Mouse (Mus musculus): ENCODE measurements at regions not wholly inside any gene's neighbourhood (a gene's known extent, or its start where the extent isn't known, plus 50 kb on each side); places are given as distances from the start of the nearest gene placed in this dataset.

DNA sequence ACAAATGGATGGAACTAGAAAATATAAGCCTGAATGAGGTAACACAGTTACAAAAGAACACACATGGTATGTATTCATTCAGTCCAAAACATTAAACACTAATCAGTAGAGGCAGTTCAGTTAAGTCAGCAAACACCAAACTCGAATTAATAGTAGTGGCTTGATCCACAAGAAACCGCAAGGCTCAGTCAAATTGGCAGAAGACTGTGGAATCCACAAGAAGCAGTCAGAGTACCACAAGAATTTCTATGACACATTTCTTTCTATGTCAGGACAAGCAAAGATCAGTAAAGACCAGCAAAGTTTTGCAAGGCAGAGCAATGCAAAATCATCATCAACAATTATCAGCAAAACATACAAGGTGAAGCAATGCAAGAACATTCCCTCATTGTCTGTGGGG, 1373.9 kb upstream of the Zeb2 start:
- DNase-seq (ENCODE audit: inconsistent age in 2 of 2, low spot score in 1 of 2), result no peak

DNA sequence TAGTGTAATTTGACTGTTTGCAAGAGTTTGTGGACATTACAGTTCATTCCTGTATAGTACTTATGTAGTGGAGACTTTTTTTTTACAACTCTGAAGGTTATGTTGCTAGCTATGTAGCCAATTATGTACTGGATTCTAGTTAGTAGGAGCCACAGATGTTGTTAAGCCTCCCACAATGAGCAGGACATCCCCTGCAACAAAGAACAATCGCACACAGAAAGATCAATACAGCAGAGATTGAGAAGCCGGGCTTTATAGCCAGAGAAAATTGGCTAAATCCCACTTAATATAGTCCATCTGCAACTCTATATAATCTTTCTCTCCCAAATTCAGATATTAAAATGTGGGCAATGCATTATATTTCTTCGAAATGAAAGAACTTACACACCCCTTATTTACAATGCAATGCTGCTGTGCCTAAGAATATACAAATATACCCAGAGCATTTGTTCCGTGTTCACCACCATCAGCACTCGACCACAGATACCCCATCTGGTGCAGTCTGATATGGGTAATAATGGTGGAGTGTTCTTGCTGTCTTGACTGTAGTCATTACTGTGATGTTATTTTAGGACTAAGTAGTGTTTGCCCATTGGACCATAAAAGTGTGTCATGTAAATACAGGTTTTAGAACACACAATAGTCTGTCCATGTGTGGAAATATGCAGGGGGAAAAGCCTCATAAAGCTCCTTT, 1351.9 kb upstream of the Zeb2 start:
- no peak for DNase-seq (ENCODE audit: inconsistent age in 2 of 2, low spot score in 1 of 2)

DNA sequence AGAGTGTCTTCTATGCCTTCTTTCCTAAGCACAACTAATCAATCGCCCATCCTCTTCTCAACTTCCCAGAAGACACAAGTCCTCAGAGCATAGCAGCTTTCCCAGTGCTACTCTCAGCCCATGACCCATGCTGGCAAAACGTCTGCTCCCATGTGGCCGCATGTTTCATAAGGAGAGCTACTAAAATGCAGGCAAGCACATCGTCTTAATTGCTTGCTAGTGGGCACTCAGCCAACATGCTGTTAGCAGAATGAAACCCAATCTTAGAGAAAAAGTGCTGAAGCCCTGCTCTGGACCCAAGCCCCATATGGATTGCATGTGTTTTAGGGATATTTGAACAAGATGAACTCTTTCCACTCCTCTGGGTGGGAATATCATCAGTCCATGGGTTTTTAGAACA, 1348.2 kb upstream of the Zeb2 start:
- DNase-seq (ENCODE audit: inconsistent age in 2 of 2, low spot score in 1 of 2), result peak in 1 of 2 experiments; percentile 40

DNA sequence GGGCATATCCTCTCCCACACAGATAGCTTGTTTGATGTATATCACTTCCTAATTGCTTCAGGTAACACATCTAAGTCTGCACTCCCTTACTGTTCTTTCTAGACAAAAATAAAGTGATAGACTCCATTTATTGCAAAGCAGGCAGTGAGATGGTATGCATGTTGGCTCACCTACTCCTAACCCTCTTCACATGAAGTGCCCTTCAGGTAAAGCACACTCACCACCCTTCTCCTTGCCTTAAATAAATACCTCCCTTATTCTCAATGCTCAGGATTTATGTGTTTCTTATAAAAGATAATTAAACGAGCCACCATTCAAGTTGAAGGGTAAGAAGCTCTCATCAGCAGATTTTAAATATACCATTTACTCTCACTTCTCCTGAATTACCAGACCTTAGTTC, 1347.7 kb upstream of the Zeb2 start:
- no peak for DNase-seq (ENCODE audit: inconsistent age in 2 of 2, low spot score in 1 of 2)

DNA sequence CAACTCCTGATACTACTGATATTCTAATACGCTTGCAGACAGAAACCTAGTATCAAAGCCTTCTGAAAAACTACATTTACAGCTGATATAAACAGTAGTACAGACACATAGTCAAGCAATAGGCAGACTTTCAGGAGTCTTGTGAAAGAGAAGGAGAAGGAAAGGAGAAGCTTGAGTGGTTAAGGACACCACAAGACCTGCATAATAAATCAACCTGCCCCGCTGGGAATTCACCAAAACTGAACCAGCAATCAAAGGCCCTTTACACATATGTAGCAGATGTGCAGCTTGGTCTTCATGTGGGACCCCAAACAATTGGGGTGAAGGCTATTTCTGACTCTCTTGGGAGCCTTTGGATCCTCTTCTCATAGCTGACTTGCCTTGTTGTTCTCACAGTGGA, 1345.5 kb upstream of the Zeb2 start:
- no peak for DNase-seq (ENCODE audit: inconsistent age in 2 of 2, low spot score in 1 of 2)

DNA sequence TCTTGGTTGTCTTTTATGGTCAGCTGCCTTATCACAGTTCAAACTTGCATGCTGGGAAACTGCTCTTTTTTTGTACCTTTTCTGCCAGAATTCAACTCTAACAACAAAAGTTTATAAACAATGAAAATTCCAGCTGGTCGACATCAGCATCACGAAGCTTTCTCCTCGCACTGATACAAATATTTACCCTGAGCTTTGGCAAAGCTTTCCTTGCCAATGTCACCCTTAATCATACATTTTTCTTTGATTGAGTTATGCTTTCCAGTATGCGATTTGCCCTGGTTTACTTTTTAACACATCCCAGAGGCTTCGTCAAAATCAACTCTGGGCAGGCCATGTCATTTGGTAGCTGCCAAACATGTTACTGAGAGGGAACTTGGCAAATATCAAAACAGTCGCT, 1333.5 kb upstream of the Zeb2 start:
- no peak for DNase-seq (ENCODE audit: inconsistent age in 2 of 2, low spot score in 1 of 2)

DNA sequence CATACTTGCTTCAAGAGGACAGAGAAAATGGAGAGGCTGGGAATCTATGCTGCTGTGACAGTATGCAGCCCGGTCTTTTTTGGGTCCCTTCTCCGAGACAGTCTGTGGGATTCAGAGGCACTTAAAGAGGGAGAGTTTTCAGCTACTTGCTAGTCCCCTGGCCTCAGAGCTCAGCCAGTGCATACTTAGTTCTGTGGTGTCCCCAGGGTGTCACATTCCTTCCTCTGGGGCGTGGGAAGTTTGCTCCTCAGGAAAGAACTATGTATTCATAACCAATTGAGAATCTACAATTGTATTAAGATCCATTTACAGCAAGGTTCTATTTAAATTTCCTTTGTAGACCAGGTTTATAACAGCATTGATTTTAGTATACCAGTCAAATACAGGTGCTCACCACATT, 1328.1 kb upstream of the Zeb2 start:
- DNase-seq (ENCODE audit: inconsistent age in 2 of 2, low spot score in 1 of 2), result no peak

DNA sequence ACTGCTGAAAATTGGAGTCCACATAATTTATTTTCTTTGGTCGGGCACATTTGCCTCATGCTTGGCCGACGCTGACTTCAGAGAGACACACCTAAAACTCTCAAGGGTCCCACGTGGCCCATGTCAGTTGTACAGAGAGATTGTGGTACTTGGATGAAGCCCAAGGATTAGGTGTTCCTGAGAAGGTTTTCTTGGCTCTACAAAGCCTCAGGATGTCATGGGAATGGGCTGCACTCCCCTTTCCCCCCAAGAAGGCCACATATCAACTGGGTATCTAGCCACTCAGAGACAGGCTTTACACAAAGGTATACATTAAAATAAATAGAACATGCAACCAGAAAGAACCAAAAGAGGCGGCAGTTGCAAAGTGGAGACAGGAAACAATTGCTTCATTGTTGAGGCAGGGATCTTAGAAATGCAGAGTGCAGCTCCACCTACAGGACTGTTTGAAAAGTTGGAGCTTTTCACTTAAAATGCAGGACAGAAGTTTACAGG, 1326.5 kb upstream of the Zeb2 start:
- DNase-seq (ENCODE audit: inconsistent age in 2 of 2, low spot score in 1 of 2), result peak; percentile 47 to 87

DNA sequence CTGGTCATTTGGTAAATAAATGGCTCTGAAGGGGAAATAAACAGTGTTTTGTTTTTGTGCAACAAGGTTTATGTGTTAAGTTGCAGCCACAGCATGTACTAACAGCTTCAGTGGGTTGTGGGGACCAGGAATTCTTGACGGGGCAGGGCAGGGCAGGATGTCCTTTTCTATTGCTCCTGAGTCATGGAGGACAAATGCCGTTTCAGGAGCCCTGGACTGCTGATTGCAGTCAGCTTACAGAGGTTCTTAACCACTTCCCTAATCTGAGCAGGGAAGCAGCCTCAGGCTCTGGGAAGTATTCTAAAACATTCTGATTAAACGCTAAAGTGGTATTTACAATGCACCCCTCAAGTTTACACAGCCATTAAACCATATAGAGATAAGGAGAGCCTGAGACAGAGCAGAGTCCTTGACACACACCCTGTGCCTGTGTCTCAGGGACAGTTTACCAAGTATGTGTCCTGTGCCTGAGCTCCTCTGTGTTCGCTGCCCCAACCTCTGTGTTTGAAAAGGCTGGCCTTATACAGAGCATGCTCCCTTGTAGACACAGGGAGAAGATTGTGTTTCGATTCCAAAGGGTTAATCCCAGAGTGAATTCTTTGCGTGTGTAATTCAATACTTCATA, 1326.0 kb upstream of the Zeb2 start:
- DNase-seq (ENCODE audit: inconsistent age in 2 of 2, low spot score in 1 of 2), result peak; percentile 62 to 85

DNA sequence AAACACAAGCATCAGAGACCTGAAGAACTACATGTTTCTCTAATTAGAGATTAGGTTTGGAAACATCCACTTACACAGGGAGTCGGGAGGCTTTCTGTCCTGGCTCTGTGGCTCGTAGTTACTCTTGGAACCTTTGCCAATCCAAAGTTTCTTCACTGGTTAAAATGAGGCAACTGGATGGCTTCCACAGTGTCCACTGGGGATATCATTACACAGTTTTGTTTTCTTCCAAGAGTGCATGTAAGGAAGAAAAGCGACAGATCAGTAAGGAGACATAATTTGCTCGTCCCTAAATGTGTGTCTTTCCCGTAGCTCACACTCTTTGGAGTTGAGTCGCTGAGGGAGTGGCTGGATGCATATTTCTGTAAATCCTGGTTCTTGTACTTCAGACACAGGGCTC, 1325.4 kb upstream of the Zeb2 start:
- DNase-seq (ENCODE audit: inconsistent age in 2 of 2, low spot score in 1 of 2), result peak in 1 of 2 experiments; percentile 70

DNA sequence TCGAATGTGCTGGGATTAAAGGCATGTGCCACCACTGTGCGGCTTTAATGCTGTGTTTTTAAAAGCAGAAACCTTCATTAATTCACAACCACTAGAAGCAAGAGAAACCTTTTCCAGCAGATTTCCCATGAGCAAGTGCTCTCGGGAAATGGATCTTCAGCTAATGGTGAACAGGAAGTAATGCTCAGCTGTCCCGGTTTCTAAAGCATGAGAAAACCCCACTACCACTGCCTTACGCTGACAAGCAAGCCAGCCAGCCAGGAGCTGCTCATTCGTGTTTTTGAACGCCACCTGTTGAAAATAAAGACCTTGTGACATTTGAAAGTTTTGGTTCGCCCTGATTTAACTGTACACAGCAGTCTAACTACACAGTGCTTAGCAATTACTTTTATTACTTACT, 1324.7 kb upstream of the Zeb2 start:
- peak in 1 of 2 experiments; percentile 34 for DNase-seq (ENCODE audit: inconsistent age in 2 of 2, low spot score in 1 of 2)

DNA sequence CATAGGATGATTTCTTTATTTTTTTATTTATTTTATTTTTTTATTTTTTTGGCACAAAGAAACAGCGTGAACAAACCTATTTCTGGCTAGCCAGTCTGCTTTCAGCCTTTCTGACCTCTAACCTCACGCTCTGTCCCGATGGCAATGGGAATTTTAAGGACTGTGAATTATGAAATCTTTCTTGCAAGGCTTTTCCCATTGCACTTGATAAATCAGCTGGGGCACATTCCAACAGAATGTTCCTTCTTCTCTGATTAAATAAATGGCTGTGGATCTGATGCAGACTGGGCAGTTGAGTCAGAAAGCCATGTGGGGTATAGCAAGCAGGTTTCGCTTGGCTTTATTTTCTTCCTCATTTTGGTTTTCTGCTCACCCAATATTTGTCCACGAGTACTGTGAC, 1324.2 kb upstream of the Zeb2 start:
- DNase-seq (ENCODE audit: inconsistent age in 2 of 2, low spot score in 1 of 2), result peak in 1 of 2 experiments; percentile 37

DNA sequence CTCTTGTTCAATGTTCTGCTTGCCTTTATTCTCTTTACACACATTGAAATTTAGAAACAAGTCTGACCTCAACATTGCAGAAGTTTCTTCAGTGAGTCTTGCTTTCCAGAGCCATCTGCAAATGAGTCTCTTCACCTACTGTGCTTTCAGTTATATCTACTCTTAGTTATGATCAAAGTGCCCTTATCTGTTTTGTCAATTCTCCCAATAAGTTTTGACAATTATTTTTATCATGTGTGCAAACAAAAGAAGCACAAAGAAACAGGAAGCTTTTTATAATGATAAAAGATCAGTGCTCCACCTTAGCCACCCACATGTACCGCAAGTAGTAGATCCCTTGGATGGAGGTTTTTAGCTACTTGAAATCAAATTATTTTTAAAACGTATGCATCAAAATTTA, 1322.8 kb upstream of the Zeb2 start:
- DNase-seq (ENCODE audit: inconsistent age in 2 of 2, low spot score in 1 of 2), result no peak

DNA sequence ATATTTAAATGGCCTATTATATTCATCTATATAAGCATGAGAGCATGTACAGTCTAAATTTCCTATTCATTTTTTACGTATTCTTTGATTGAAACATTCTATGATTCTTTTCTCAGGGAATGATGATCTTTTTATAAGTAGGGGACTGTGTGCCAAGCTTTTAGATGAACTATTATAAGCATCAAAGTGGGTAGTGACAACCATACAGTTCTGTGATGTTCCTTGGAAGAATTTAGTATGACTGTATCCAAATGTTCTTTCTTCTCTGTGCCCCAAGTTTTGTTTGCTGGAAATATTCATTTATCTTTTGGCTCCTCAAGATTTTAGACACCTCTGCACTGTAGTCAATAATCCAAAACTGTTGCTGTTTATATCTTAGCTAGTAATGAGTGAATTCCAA, 1301.1 kb upstream of the Zeb2 start:
- no peak for DNase-seq (ENCODE audit: inconsistent age in 2 of 2, low spot score in 1 of 2)

DNA sequence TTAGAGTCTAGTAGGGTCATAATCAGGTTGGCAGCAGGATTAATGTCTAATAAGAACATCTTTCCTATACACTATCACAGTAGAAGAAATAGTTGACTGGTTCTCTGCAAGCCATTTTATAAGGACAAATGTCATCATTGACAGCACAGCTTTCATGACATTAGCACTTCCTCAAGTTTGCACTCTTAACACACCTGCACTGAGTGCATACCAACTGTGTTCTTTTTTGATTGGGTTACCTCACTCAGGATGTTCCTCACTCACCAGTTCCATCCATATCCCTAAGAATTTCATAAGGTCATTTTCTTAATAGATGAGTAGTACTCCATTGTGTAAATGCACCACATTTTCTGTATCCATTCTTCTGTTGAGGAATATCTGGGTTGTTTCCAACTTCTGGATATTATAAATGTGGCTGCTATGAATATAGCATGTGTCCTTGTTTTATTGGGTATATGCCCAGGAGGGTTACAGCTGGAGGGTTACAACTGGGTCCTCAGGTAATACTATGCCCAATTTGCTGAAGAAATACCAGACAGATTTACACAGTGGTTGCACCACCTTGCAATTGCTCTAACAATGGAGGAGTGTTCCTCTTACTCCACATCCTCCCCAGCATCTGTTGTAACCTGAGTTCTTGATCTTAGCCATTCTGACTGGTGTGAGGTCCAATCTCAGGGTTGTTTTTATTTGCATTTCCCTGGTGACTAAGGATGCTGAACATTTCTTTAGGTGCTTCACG, 1285.3 kb upstream of the Zeb2 start:
- no peak for DNase-seq (ENCODE audit: inconsistent age in 2 of 2, low spot score in 1 of 2)

DNA sequence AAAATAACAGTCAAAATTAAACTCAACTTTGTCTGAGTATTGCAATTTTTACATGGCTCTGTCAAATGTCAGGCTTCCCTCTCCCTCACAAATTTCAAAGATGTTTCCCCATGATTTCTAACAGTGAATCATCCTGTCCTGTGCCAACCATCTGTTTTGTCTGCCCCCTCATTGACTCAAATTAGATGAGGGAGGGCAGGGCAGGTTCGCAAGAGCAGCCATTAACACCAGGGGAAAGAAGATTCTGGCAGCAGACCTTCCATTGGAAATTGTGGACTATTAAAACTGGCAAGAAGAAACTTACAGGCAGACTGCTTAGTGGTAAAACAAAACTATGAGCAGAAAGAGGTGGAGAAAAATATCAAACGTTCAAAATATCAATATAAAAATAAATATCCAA, 1277.0 kb upstream of the Zeb2 start:
- DNase-seq (ENCODE audit: inconsistent age in 2 of 2, low spot score in 1 of 2), result no peak

DNA sequence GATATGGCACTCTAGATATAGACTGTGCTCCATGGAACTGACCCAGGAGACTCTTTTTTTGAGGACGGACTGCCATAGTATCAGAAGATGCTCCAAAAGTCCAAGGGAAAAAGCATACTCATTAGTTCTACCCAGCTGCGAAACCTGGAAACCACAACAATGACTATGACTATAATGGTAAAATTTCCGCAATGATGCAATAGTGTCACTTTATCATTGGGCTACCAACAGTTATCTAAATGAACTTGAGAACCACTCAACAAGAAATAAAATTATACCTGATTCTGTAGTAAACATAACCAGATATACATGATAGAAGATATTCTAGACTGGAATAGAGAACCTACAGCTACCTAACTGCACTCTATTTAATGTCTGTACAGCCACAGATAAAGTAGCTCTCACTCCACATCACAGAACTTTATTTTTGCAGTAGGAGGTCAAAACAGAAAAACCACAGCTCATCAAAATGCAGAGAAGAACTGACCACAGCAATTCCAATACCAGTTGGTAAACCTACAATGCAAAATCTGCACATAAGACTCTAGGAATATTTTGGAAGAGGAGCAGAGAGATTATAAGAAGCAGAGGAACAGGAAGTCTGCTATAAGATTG, 1255.8 kb upstream of the Zeb2 start:
- peak in 1 of 2 experiments; percentile 10 for DNase-seq (ENCODE audit: inconsistent age in 2 of 2, low spot score in 1 of 2)

DNA sequence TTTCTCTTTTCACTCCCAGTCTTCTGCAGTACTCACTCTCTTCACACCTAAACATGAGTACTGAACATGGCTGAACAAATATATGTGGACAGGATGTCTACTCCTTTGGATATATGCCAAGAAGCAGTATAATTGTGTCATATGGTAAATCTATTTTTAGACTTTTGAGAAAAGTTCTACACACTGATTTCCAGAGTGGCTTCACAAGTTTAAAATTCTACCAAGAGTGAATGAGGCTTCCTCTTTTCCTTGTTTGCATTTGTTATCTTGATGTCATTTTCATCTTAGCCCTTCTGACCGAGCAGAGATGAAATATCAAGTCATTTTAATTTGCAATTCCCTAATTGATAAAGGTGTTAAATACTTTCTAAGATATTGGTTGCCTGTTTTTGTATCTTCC, 1254.6 kb upstream of the Zeb2 start:
- DNase-seq (ENCODE audit: inconsistent age in 2 of 2, low spot score in 1 of 2), result peak in 1 of 2 experiments; percentile 12

DNA sequence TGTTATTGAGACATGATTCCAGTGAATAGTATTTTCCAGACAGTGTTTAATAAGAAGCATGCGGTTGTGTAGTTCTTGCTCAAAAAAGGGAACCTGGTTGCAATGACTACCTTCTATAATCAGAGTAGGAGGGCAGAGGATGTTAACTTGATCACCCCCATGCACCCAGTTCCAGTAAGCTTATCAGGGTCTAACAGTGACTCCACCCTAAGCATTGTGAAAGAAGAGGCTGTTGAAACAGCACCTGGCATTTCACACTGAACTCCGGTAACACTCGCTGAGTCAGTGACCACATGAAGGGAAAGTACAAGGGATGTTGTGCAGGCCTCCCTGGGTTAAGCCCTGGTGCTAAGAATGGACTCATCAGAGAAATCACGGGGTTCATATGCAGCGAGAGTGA, 1253.8 kb upstream of the Zeb2 start:
- DNase-seq (ENCODE audit: inconsistent age in 2 of 2, low spot score in 1 of 2), result peak in 1 of 2 experiments; percentile 51

DNA sequence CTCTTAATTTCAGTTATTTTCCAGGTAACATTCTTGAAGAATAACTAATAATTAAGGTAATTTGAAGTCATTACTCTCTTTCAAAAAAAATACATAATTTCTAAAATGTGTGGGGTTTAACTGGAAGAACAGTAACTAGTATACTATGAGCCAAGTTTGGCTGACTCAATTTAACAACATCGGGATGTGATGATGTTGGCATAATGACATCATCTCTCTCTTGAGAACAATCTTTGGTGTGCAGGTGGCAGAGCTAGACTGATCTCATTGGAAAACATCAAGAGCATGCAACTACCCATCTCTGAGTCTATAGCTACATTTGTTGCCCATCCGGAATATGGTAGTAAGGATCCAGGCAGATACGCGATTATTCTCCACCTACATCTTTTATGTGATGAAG, 1251.7 kb upstream of the Zeb2 start:
- peak in 1 of 2 experiments; percentile 9 for DNase-seq (ENCODE audit: inconsistent age in 2 of 2, low spot score in 1 of 2)

DNA sequence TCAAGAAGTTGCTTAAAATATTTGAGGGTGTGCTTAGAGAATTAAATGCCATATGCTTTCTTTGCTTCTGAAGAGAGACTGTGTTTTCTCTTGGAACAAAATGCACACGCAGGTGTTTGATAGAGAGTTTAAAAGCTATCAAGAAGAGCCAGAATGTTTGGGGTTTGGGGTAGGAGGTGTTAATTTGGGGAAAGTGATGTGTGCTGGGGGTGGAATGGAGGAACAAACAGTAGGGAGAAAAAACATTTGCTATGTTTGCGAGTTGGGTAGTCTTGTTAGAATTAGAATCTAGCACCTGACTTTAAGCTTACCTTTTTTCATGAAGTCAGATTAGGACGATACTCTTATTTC, 1248.9 kb upstream of the Zeb2 start:
- no peak for DNase-seq (ENCODE audit: inconsistent age in 2 of 2, low spot score in 1 of 2)

All from adrenal gland, adult (tissue).